Mouse (Mus musculus) forebrain, postnatal 0 days (tissue): ENCODE measurements at regions not wholly inside any gene's neighbourhood (a gene's known extent, or its start where the extent isn't known, plus 50 kb on each side); places are given as distances from the start of the nearest gene placed in this dataset.

Experiments
- ATAC-seq: fragments of 200-750 bp; cut with Nextera tagmentation; 2 replicates; pipeline ENCODE4 v1.8.0; 2017; ENCODE audit warnings: mild to moderate bottlenecking, moderate library complexity
- DNase-seq: peaks from one replicate; pipeline ENCODE4 v3.0.0-alpha.2; 2015
- H3K27ac ChIP-seq: fragments of 300-500 bp; sonication (generic); 2 replicates; pipeline ENCODE4 v1.5.1; 2014; ENCODE audit warnings: low read depth, mild to moderate bottlenecking, antibody characterized with exemption, low read length, moderate library complexity, mixed read lengths
- H3K27me3 ChIP-seq: fragments of 300-500 bp; sonication (generic); 2 replicates; pipeline ENCODE4 v1.6.1; 2014; ENCODE audit warnings: mild to moderate bottlenecking, low read length, mixed read lengths; ENCODE audit not compliant: insufficient read depth
- H3K36me3 ChIP-seq: fragments of 300-500 bp; sonication (generic); 2 replicates; pipeline ENCODE4 v1.6.1; 2014; ENCODE audit warnings: mild to moderate bottlenecking, moderate library complexity; ENCODE audit not compliant: insufficient read depth
- H3K4me1 ChIP-seq: fragments of 300-500 bp; sonication (generic); 2 replicates; pipeline ENCODE4 v1.6.1; 2014; ENCODE audit warnings: antibody characterized with exemption; ENCODE audit not compliant: insufficient read depth
- H3K4me2 ChIP-seq: fragments of 300-500 bp; sonication (generic); 2 replicates; pipeline ENCODE4 v1.6.1; 2014; ENCODE audit warnings: low read depth, mild to moderate bottlenecking, moderate library complexity
- H3K4me3 ChIP-seq: fragments of 300-500 bp; sonication (generic); 2 replicates; pipeline ENCODE4 v1.5.1; 2014; ENCODE audit warnings: low read depth, low read length, mixed read lengths
- H3K9ac ChIP-seq: fragments of 300-500 bp; sonication (generic); 2 replicates; pipeline ENCODE4 v1.6.1; 2014; ENCODE audit warnings: mild to moderate bottlenecking
- H3K9me3 ChIP-seq: fragments of 300-500 bp; sonication (generic); 2 replicates; pipeline ENCODE4 v1.6.1; 2016; ENCODE audit warnings: low read length
- CTCF ChIP-seq: sonication (generic); IDR thresholded peaks from 2 replicates; pipeline ENCODE4 v1.5.1; 2016; ENCODE audit warnings: antibody characterized with exemption, control low read depth, low read depth
- whole genome bisulfite sequencing: fragments of 180-500 bp; shearing (Covaris S2); extraction: QIAGEN DNeasy Blood & Tissue Kit; methylation state at CpG from one replicate; pipeline ENCODE4 v1.1.7; 2014; 5-methylcytosine and 5-hydroxymethylcytosine counted together

DNA sequence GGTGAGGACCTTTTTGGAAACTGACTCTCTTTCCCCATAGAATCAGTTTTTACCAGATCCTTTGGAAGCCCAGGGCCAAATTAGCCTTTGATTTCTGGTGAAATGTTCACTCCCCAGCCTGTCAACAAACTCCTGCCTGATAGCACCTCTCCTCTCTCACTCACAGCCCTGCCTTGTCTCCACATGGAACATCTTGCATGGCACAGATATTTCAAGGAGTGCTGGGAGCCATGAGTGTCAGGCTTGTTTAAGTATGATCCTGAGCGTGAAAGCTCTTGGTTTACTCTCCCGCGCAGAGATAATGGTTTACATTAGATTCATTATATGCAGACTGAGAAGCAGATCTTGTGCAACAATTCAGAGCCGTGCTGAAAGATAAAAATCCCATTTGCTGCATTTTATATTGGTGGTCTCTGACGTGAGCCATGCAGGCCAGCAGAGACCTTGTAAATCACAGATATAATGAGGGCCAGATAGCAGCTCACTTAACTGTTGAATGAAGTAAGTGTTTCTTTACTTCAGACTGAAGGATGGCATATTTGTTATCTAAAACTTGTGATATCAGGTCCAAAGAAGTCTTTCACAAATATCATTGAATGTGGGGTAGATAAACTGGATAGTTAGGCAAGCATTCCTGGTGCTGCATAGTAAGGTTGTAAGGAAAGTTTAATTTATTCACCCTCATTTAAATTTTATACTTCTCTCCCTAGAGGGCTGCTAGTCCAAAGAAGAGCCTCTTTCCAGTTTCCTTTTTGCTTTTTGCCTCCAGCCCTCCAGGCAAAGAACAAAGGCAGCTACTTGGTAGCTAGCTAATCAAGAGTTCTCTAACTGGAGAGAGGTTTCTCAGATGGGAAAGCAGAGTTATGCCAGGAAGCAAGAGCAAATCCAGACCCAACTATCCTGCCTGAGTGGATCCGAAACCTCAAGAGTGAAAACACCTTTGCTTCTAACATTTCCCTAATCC, 81.8 kb downstream of the Tbx18 start:
- H3K36me3 ChIP-seq: no peaks in the 10 kb centered on the region
- no peak overlapping the region for H3K27ac ChIP-seq
- no peak overlapping the region for H3K4me2 ChIP-seq
- no peak for TF ChIP-seq CTCF
- DNase-seq: no peak
- ATAC-seq: no peak
- no peak overlapping the region for H3K4me3 ChIP-seq
- no peaks in the 10 kb centered on the region for H3K27me3 ChIP-seq
- no peak overlapping the region for H3K9ac ChIP-seq
- WGBS: 59% methylated on average over 6 of the region's 6 CpGs
- H3K4me1 ChIP-seq: no peaks in the 10 kb centered on the region
- H3K9me3 ChIP-seq: no peaks in the 10 kb centered on the region

- H3K4me2 ChIP-seq: no peak overlapping the region
- no peak overlapping the region for H3K4me3 ChIP-seq
- 50% methylated on average over 5 of the region's 5 CpGs for WGBS
- H3K9ac ChIP-seq: no peak overlapping the region
- no peaks in the 10 kb centered on the region for H3K27me3 ChIP-seq
- DNase-seq (no peak), ATAC-seq (no peak)
- H3K36me3 ChIP-seq: no peaks in the 10 kb centered on the region
- H3K27ac ChIP-seq: no peak overlapping the region
- H3K9me3 ChIP-seq: no peaks in the 10 kb centered on the region
- no peak for TF ChIP-seq CTCF
- no peaks in the 10 kb centered on the region for H3K4me1 ChIP-seq
Observed at GRCm38 (mm10) chr9:87648317-87648716, 82.7 kb downstream of the Tbx18 start.

DNA sequence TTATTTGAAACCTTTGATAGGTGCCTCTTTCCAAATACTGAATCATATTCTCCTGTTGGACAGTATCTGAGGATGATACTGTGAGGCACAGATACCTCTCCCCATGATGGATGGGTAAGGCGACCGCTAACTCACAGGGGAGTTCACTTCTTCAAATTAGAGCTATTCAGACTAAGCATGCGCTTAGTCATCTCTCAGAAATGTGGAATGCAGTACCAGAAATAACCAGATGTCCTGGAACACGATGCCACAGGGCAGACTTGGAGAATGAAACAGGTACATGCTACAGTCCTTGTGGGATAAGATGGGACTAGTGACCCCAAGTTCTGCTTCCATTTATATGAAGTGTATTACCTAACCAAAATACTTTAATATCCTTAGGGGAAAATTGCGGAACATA, 86.0 kb downstream of the Tbx18 start:
- WGBS: 89% methylated on average over 5 of the region's 5 CpGs
- no peak for TF ChIP-seq CTCF
- no peak for DNase-seq
- Histone ChIP-seq H3K4me2 (no peak overlapping the region), H3K27me3 (no peaks in the 10 kb centered on the region), H3K4me3 (no peak overlapping the region), H3K27ac (no peak overlapping the region), H3K4me1 (no peaks in the 10 kb centered on the region), H3K36me3 (no peaks in the 10 kb centered on the region), H3K9ac (no peak overlapping the region), H3K9me3 (no peaks in the 10 kb centered on the region)
- ATAC-seq: no peak

DNA sequence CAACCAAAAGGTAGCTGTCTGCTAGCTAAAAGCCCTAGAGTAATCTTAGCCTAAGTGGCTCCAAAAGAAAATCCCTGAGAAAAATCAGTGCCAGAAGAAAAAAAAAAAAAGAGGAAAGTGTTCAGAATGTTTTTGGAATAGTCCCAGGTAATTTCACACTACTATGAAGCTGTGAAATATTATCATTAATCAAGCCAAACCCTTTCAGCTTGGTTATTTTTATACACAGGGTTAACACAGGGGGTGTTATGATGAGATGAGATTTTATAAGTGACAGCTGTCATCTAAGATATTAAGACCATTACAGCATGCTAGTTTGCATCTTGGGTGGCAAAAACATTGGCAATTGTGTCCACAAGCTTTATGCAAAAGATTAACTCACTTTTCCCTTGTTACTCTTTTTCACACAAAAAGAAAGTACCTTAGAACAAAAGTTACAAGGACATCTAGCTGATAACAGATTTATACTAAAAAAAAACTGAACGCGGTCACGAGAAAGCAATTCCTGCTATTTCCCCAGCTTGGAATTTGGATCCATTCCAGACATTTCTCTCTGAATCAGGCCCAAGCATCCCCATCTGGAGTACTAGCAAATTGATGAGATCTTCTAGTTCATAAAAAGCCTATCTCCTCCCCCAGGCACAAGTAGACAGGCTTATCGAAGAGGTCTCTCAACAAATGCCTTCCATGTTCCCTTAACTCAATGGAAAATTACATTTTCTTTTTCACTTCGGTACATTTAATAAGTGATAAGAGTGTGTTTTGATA, 97.0 kb downstream of the Tbx18 start:
- no peaks in the 10 kb centered on the region for H3K36me3 ChIP-seq
- H3K9ac ChIP-seq: no peak overlapping the region
- WGBS: 57% methylated on average over 5 of the region's 5 CpGs
- no peaks in the 10 kb centered on the region for H3K9me3 ChIP-seq
- H3K27me3 ChIP-seq: no peaks in the 10 kb centered on the region
- TF ChIP-seq CTCF: no peak
- no peaks in the 10 kb centered on the region for H3K4me1 ChIP-seq
- no peak overlapping the region for H3K27ac ChIP-seq
- H3K4me3 ChIP-seq: no peak overlapping the region
- no peak overlapping the region for H3K4me2 ChIP-seq
- ATAC-seq: peak; percentile 62; the same call in 1 of the 2 replicates
- DNase-seq: peak; percentile 38

- DNase-seq (no peak), ATAC-seq (no peak)
- no peak overlapping the region for H3K9ac ChIP-seq
- TF ChIP-seq CTCF: no peak
- WGBS: 52% methylated on average over 3 of the region's 3 CpGs
- no peaks in the 10 kb centered on the region for H3K27me3 ChIP-seq
- no peak overlapping the region for H3K4me2 ChIP-seq
- H3K27ac ChIP-seq: no peak overlapping the region
- H3K9me3 ChIP-seq: no peaks in the 10 kb centered on the region
- H3K4me1 ChIP-seq: no peaks in the 10 kb centered on the region
- no peaks in the 10 kb centered on the region for H3K36me3 ChIP-seq
- no peak overlapping the region for H3K4me3 ChIP-seq
Observed at GRCm38 (mm10) chr9:87626432-87626831, 104.6 kb downstream of the Tbx18 start.

- ATAC-seq (no peak; the same call in none of the 2 replicates), DNase-seq (no peak)
- Histone ChIP-seq H3K9ac (no peak overlapping the region), H3K27me3 (no peaks in the 10 kb centered on the region), H3K4me1 (no peaks in the 10 kb centered on the region), H3K4me3 (no peak overlapping the region), H3K36me3 (no peaks in the 10 kb centered on the region), H3K27ac (no peak overlapping the region), H3K4me2 (no peak overlapping the region), H3K9me3 (no peaks in the 10 kb centered on the region)
- TF ChIP-seq CTCF: no peak
- WGBS: 32% methylated on average over 7 of the region's 7 CpGs
Observed at GRCm38 (mm10) chr9:87618238-87618673, 112.8 kb downstream of the Tbx18 start.
